Mouse (Mus musculus) R1 (cell line): ENCODE data around the gene Sema3d.
A peak's percentile ranks its signal among the peaks of the same experiment; 100 is the strongest.

Experiments used
- DNase-seq: peaks from one replicate; pipeline ENCODE4 v3.0.0-alpha.2; 2018; ENCODE audit warnings: low read depth, low spot score

The Sema3d gene

GRCm38 (mm10) chr5:12499037-12499436 lies 115.9 kb downstream of the Sema3d start:
- DNase-seq, result no peak

GRCm38 (mm10) chr5:12499791-12500504 lies 116.8 kb downstream of the Sema3d start:
- no peak for DNase-seq

- DNase-seq, result no peak
Measured at GRCm38 (mm10) chr5:12512471-12512870, 129.3 kb downstream of the Sema3d start.

GRCm38 (mm10) chr5:12515283-12515682 lies 132.1 kb downstream of the Sema3d start:
- no peak for DNase-seq

GRCm38 (mm10) chr5:12525235-12525767 lies 142.1 kb downstream of the Sema3d start:
- no peak for DNase-seq

GRCm38 (mm10) chr5:12528596-12528995 lies 145.4 kb downstream of the Sema3d start:
- DNase-seq, result no peak

GRCm38 (mm10) chr5:12529771-12530170 lies 146.6 kb downstream of the Sema3d start:
- no peak for DNase-seq

- DNase-seq, result peak; percentile 82
Measured at GRCm38 (mm10) chr5:12541268-12541667, 158.1 kb downstream of the Sema3d start.

GRCm38 (mm10) chr5:12549046-12549669 lies 166.0 kb downstream of the Sema3d start:
- no peak for DNase-seq

- DNase-seq, result no peak
Measured at GRCm38 (mm10) chr5:12555401-12555800, 172.2 kb downstream of the Sema3d start.

- DNase-seq, result peak; percentile 40
Measured at GRCm38 (mm10) chr5:12557889-12558288, 174.7 kb downstream of the Sema3d start.

GRCm38 (mm10) chr5:12561740-12562139 lies 178.6 kb downstream of the Sema3d start:
- no peak for DNase-seq

GRCm38 (mm10) chr5:12562204-12562603 lies 179.0 kb downstream of the Sema3d start:
- peak; percentile 81 for DNase-seq

- DNase-seq, result no peak
Measured at GRCm38 (mm10) chr5:12563132-12563531, 179.9 kb downstream of the Sema3d start.

- peak; percentile 23 for DNase-seq
Measured at GRCm38 (mm10) chr5:12564602-12565220, 181.5 kb downstream of the Sema3d start.

GRCm38 (mm10) chr5:12566568-12566967 lies 183.4 kb downstream of the Sema3d start:
- peak; percentile 87 for DNase-seq

GRCm38 (mm10) chr5:12574551-12574950 lies 191.4 kb downstream of the Sema3d start:
- DNase-seq, result no peak

GRCm38 (mm10) chr5:12575262-12575661 lies 192.1 kb downstream of the Sema3d start:
- DNase-seq, result no peak

- DNase-seq, result no peak
Measured at GRCm38 (mm10) chr5:12579752-12580151, 196.6 kb downstream of the Sema3d start.

GRCm38 (mm10) chr5:12582540-12582939 lies 199.4 kb downstream of the Sema3d start:
- DNase-seq, result no peak

- no peak for DNase-seq
Measured at GRCm38 (mm10) chr5:12583293-12583834, 200.2 kb downstream of the Sema3d start.

GRCm38 (mm10) chr5:12584886-12585285 lies 201.7 kb downstream of the Sema3d start:
- DNase-seq, result no peak
